Comparison of ENCODE assay signal across 8 mouse cellular contexts in genomic region chr5:37289236-37289635, GRCm38 (mm10). TPM values are rescaled to one million over a fixed set of nuclear protein-coding genes. Genes with fewer than 3 reads are reported as not detected.
A peak's percentile ranks its signal among the peaks of the same experiment; 100 is the strongest.
DNase-seq lines count a peak whose midpoint lies in the region; ATAC-seq lines count a peak whose summit lies in the region.

No protein-coding gene starts in this region.

- DNase-seq in layer of hippocampus, adult 11-12 months (ENCODE audit: low spot score) = peak; percentile 58
- DNase-seq in layer of hippocampus, adult 9-11 months = no peak
- DNase-seq in adipocyte (ENCODE audit: low spot score) = peak; percentile 66
- peak; percentile 32 for DNase-seq in embryo, embryonic 11.5 days (ENCODE audit: low read depth, low spot score)
- DNase-seq in induced T-regulatory cell, adult 2 months (ENCODE audit: low read depth) = peak; percentile 47
- peak; percentile 15 to 21 for DNase-seq in lung, postnatal 4 days
- DNase-seq in right cerebral cortex, postnatal 4 days = peak; percentile 60

- no peak for ATAC-seq in erythroid progenitor cell, adult 5-6 weeks (replicated peaks; ENCODE audit: low FRiP score, poor library complexity, severe bottlenecking)

RNA-seq across cellular contexts. Expression of gene Evc, which starts 47.5 kb away (rescaled TPM):
- total RNA-seq in erythroid progenitor cell, adult 5-6 weeks (2015; ENCODE audit: low replicate concordance) = not detected in 2 replicates
- total RNA-seq in erythroid progenitor cell, adult 5-6 weeks (2017; ENCODE audit: low replicate concordance) = 0.51 TPM in 1 of 2 replicates, not detected in the other

RNA-seq across cellular contexts. Expression of gene Crmp1, which starts 47.5 kb away (rescaled TPM):
- total RNA-seq in erythroid progenitor cell, adult 5-6 weeks (2015; ENCODE audit: low replicate concordance) = not detected in 2 replicates
- 0.51 TPM in 1 of 2 replicates, not detected in the other for total RNA-seq in erythroid progenitor cell, adult 5-6 weeks (2017; ENCODE audit: low replicate concordance)

RNA-seq across cellular contexts. Expression of gene Evc2, which starts 49.1 kb away (rescaled TPM):
- not detected in 2 replicates for total RNA-seq in erythroid progenitor cell, adult 5-6 weeks (2015; ENCODE audit: low replicate concordance)
- total RNA-seq in erythroid progenitor cell, adult 5-6 weeks (2017; ENCODE audit: low replicate concordance) = not detected in 2 replicates
